Mouse (Mus musculus) limb, embryonic 14.5 days (tissue): ENCODE data around the gene Fbxl8. TPM values are rescaled to one million over a fixed set of nuclear protein-coding genes. Genes with fewer than 3 reads are reported as not detected.
"Not testable (repeated sequence)": the region's sequence is repeated elsewhere in the genome, so short reads cannot be mapped to it uniquely, and the experiment has no call there.

Experiments used
- ATAC-seq: fragments of 200-750 bp; cut with Nextera tagmentation; 2 replicates; pipeline ENCODE4 v1.8.0; 2017; ENCODE audit warnings: low read depth, moderate number of reproducible peaks, moderate TSS enrichment; ENCODE audit not compliant: low FRiP score
- DNase-seq: peaks from one replicate; pipeline ENCODE4 v3.0.0-alpha.2; 2015; ENCODE audit warnings: low spot score
- H3K27ac ChIP-seq: fragments of 300-500 bp; sonication (generic); replicated peaks from 2 replicates; pipeline ENCODE4 v1.5.1; 2014; ENCODE audit warnings: low read depth, mild to moderate bottlenecking, low read length, moderate library complexity, mixed read lengths
- H3K27me3 ChIP-seq: fragments of 300-500 bp; sonication (generic); 2 replicates; pipeline ENCODE4 v1.6.1; 2014; ENCODE audit warnings: low read length, mixed read lengths; ENCODE audit not compliant: control insufficient read depth, insufficient read depth
- H3K36me3 ChIP-seq: fragments of 300-500 bp; sonication (generic); 2 replicates; pipeline ENCODE4 v1.6.1; 2014; ENCODE audit warnings: mild to moderate bottlenecking, low read length, moderate library complexity, mixed read lengths; ENCODE audit not compliant: control insufficient read depth, insufficient read depth
- H3K4me1 ChIP-seq: fragments of 300-500 bp; sonication (generic); 2 replicates; pipeline ENCODE4 v1.6.1; 2014; ENCODE audit warnings: antibody characterized with exemption, low read length, mixed read lengths; ENCODE audit not compliant: control insufficient read depth, insufficient read depth
- H3K4me2 ChIP-seq: fragments of 300-500 bp; sonication (generic); replicated peaks from 2 replicates; pipeline ENCODE4 v1.6.1; 2014; ENCODE audit warnings: low read depth, mild to moderate bottlenecking, low read length, moderate library complexity; ENCODE audit not compliant: severe bottlenecking
- H3K4me3 ChIP-seq: fragments of 300-500 bp; sonication (generic); replicated peaks from 2 replicates; pipeline ENCODE4 v1.5.1; 2014; ENCODE audit warnings: low read length
- H3K9ac ChIP-seq: fragments of 300-500 bp; sonication (generic); 2 replicates; pipeline ENCODE4 v1.6.1; 2014; ENCODE audit warnings: mild to moderate bottlenecking, low read depth, low read length, moderate library complexity; ENCODE audit not compliant: severe bottlenecking
- H3K9me3 ChIP-seq: fragments of 300-500 bp; sonication (generic); 2 replicates; pipeline ENCODE4 v1.6.1; 2016; ENCODE audit warnings: low read length; ENCODE audit not compliant: control insufficient read depth
- POLR2A ChIP-seq: fragments of 200-500 bp; IDR thresholded peaks from 2 replicates; pipeline ENCODE4 v1.8.0; 2012; ENCODE audit warnings: inconsistent platforms, mild to moderate bottlenecking, moderate library complexity, borderline replicate concordance; ENCODE audit not compliant: insufficient read depth, insufficient read length; ENCODE audit errors: extremely low read depth
- WGBS: fragments of 180-500 bp; shearing (Covaris S2); extraction: QIAGEN DNeasy Blood & Tissue Kit; methylation state at CpG from one replicate; pipeline ENCODE4 v1.1.7; 2014; 5-methylcytosine and 5-hydroxymethylcytosine counted together
- polyA plus RNA-seq, 2 experiments: library from polyadenylated mRNA; depleted of rRNA in 1 of 2; stranded (reverse) in 1 of 2; unstranded in 1 of 2; fragments of >200 nt; fragmentation: Nextera tagmentation in 1 of 2; extraction: Ambion mirVana in 1 of 2; gene quantifications; 2 replicates each; pipeline versions ENCODE4 v1.2.1 to v1.2.3; 2012 to 2014

The Fbxl8 gene
- polyA plus RNA-seq, 2 experiments, result 2.9 to 4.0 TPM

DNA sequence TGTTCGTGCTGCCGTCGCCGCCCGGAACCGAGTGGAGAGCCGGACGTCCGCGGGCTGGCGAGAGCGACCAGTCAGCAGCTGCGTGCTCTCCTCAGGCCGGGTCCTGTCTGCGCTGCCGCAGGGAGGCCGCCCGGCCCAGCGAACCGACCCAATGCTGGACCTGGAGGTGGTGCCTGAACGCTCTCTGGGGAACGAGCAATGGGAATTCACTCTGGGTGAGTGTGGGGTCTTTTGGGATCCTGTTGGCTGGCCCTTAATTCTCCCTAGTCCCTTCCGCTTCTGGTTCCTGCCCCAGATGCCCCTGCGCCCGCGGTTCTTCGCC is 39.2 kb upstream of the Fbxl8 start:
- Histone ChIP-seq H3K4me1 (peaks cover 9% of the 10 kb centered on the region), H3K36me3 (no peaks in the 10 kb centered on the region), H3K4me3 (peak overlapping the region; percentile 99), H3K4me2 (peak overlapping the region; percentile 85), H3K9me3 (no peaks in the 10 kb centered on the region), H3K27me3 (no peaks in the 10 kb centered on the region), H3K27ac (peak overlapping the region; percentile 50), H3K9ac (peak overlapping the region; percentile 85)
- ATAC-seq (no peak; the same call in none of the 2 replicates), DNase-seq (no peak)
- no peak for TF ChIP-seq POLR2A
- WGBS, result under 1% methylated on average over 19 of the region's 27 CpGs

DNA sequence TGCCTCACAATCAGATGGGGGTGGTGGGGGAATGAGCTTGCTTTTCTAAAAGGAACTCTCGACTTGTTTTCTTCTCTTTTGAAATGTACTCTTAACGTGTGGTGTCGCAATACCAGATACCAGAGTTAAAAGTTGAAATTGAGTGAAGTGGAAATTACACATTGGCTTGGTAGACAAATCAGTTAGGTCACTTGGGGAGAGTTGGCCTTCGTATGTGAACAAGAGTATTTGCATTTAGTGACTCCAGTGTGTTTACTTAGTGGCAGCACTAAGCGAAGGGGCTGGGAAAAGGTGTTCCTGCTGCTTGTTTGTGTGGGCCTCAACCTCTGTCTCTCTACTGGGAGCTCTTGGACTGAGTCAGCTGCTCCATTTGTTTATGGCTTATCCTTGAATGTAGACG is 38.5 kb upstream of the Fbxl8 start:
- Histone ChIP-seq H3K9me3 (no peaks in the 10 kb centered on the region), H3K9ac (peak overlapping the region; percentile 85), H3K4me2 (peak overlapping the region; percentile 85), H3K4me3 (peak overlapping the region; percentile 99), H3K36me3 (no peaks in the 10 kb centered on the region), H3K27me3 (no peaks in the 10 kb centered on the region), H3K27ac (no peak overlapping the region), H3K4me1 (peaks cover 9% of the 10 kb centered on the region)
- no peak for ATAC-seq
- no peak for DNase-seq
- no peak for TF ChIP-seq POLR2A
- 23% methylated on average over 6 of the region's 6 CpGs for WGBS

DNA sequence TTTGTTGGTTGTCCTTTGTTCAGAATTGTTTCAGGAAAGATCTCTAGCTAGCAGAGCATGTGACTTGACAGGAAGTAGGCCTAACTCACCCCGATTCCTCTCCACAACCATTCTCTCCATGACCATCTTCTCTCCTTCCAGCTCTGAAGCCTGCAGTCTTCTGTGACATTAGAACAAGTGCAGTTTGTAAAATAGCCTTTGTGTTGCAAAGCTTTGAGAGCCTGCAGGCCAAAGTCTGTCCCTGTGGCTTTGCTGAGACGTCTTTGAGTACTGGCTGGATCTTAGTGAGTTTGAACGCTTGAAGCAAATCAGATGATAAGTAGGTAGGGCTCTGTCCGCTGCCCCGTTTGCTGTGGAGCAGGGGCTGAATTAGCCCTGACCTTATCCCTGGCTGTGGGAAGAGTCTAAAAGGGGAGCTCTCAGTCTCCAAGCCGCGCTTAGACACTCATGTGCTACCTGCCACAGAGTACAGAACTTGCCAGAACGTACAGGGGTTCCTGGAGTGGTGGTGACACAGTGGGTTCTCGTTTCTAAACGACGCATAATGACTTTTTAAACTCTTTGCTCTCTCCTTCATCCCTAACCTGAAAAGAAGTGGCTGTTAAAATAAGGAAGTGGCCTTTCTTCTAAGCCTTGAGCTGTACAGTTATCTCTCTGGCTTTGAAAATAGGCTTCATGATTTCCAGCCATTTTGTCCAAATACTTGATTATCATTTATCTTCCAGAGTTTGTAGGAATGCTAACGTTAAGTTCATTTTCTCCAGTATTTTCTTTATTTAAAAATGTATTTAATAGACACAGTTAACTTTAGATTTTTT is 32.7 kb upstream of the Fbxl8 start:
- ATAC-seq, result no peak
- TF ChIP-seq POLR2A, result no peak
- 87% methylated on average over 12 of the region's 12 CpGs for WGBS
- no peak for DNase-seq
- no peaks in the 10 kb centered on the region for H3K9me3 ChIP-seq
- H3K27ac ChIP-seq, result no peak overlapping the region
- H3K4me2 ChIP-seq, result no peak overlapping the region
- H3K27me3 ChIP-seq, result no peaks in the 10 kb centered on the region
- no peak overlapping the region for H3K9ac ChIP-seq
- H3K4me3 ChIP-seq, result no peak overlapping the region
- H3K36me3 ChIP-seq, result peaks cover 25% of the 10 kb centered on the region
- no peaks in the 10 kb centered on the region for H3K4me1 ChIP-seq

DNA sequence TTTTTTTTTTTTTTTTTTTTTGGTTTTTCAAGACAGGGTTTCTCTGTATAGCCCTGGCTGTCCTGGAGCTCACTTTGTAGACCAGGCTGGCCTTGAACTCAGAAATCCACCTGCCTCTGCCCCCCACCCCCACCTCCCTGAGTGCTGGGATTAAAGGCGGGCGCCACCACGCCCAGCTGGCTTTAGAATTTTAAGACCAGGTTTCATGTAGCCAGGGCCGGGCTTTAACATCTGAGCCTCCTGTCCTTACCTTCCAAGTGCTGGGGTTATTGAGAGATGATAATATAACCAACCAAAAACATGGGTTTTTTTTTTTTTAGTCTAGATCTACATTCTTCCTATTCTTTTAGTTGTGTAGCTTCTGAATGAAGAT is 32.1 kb upstream of the Fbxl8 start:
- H3K9ac ChIP-seq, H3K4me2 ChIP-seq, DNase-seq, H3K27ac ChIP-seq, ATAC-seq, H3K4me1 ChIP-seq, H3K9me3 ChIP-seq, H3K27me3 ChIP-seq, H3K4me3 ChIP-seq: not testable (repeated sequence)
- H3K36me3 ChIP-seq, result peaks cover 27% of the 10 kb centered on the region
- 83% methylated on average over 4 of the region's 4 CpGs for WGBS

DNA sequence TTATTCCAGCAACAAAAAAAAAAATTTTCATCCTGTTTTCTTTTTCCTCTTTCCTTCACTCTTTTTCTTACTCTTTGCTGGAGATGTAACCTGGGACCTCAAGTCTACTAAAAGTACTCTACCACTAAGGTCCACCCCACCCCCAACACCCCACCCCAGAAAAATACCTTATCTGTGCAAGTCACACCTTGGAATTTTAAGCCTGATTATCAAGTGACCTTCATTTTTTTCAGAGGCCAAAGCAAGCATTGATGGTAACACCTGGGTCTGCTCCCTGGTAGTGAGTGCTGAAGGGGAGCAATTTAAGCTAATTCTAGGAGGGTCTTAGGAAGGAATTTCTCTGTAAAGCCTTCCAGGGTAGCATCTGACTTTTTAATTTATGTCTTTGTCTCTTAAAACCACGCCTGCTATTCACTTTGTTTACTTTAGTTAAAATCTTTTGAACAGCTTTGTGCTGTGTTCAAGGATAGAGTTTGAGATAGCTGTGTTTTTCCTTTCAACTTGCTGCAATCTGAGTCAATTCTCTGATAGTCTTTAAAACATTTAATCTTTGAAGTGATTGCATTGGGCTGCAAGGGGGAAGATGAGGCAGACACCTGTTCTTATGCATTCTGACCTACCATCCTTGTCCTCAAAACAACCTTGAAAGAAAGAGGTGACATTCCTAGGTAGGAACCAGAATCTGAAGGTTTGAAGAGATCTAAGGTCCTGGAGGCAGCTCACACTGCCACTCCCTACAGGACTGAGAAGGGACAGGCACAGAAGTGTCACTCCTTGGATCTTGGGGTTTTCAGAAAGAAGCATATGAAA is 31.1 kb upstream of the Fbxl8 start:
- no peak overlapping the region for H3K27ac ChIP-seq
- TF ChIP-seq POLR2A, result no peak
- 55% methylated on average over 1 of the region's 1 CpGs for WGBS
- H3K4me3 ChIP-seq, result no peak overlapping the region
- H3K27me3 ChIP-seq, result no peaks in the 10 kb centered on the region
- H3K9me3 ChIP-seq, result no peaks in the 10 kb centered on the region
- no peaks in the 10 kb centered on the region for H3K4me1 ChIP-seq
- no peak for DNase-seq
- H3K9ac ChIP-seq, result no peak overlapping the region
- ATAC-seq, result no peak
- no peak overlapping the region for H3K4me2 ChIP-seq
- H3K36me3 ChIP-seq, result peaks cover 27% of the 10 kb centered on the region
